Mouse (Mus musculus): ENCODE data around the gene Aifm1. TPM values are rescaled to one million over a fixed set of nuclear protein-coding genes. Genes with fewer than 3 reads are reported as not detected.

Aifm1 gene
- polyA plus RNA-seq, 1 experiment from 2014 or later = 45.9 TPM

GRCm38 (mm10) chrX:48454495-48454878 lies 58.9 kb downstream of the Aifm1 start:
- Histone ChIP-seq H3K4me3 (ENCODE audit: low read depth, low read length) (peak overlapping the region; percentile 56), H3K9ac (ENCODE audit: low read length) (peak overlapping the region; percentile 59), H3K27ac (replicated peaks) (peak overlapping the region; percentile 88), H3K4me2 (replicated peaks; ENCODE audit: low read depth) (peak overlapping the region; percentile 55), H3K4me1 (replicated peaks; ENCODE audit: control insufficient read depth, insufficient read depth) (no peaks in the 10 kb centered on the region), H3K9me3 (ENCODE audit: control insufficient read depth, low read length) (no peaks in the 10 kb centered on the region), H3K36me3 (ENCODE audit: control insufficient read depth, insufficient read depth, low read length) (no peaks in the 10 kb centered on the region), H3K27me3 (ENCODE audit: control insufficient read depth, insufficient read depth, low read length) (no peaks in the 10 kb centered on the region)
- ATAC-seq (ENCODE audit: low FRiP score, low TSS enrichment) (peak; percentile 53), DNase-seq (ENCODE audit: low spot score) (peak; percentile 27)
- WGBS = 19% methylated on average over 19 of the region's 21 CpGs
- no peak for TF ChIP-seq CTCF (IDR thresholded peaks at IDR 0.05; ENCODE audit: low read depth)
- no peak for TF ChIP-seq EP300 (optimal IDR thresholded peaks at IDR 0.05)

- Histone ChIP-seq H3K27ac (replicated peaks) (peak overlapping the region; percentile 88), H3K9ac (ENCODE audit: low read length) (peak overlapping the region; percentile 76), H3K4me1 (replicated peaks; ENCODE audit: control insufficient read depth, insufficient read depth) (no peaks in the 10 kb centered on the region), H3K4me2 (replicated peaks; ENCODE audit: low read depth) (peak overlapping the region; percentile 55), H3K36me3 (ENCODE audit: control insufficient read depth, insufficient read depth, low read length) (no peaks in the 10 kb centered on the region), H3K4me3 (ENCODE audit: low read depth, low read length) (peak overlapping the region; percentile 56), H3K9me3 (ENCODE audit: control insufficient read depth, low read length) (no peaks in the 10 kb centered on the region), H3K27me3 (ENCODE audit: control insufficient read depth, insufficient read depth, low read length) (no peaks in the 10 kb centered on the region)
- TF ChIP-seq EP300 (optimal IDR thresholded peaks at IDR 0.05) (no peak), CTCF (IDR thresholded peaks at IDR 0.05; ENCODE audit: low read depth) (peak; percentile 37)
- WGBS = 24% methylated on average over 20 of the region's 91 CpGs
- ATAC-seq (ENCODE audit: low FRiP score, low TSS enrichment) = peak; percentile 94
- DNase-seq (ENCODE audit: low spot score) = peak; percentile 88
Observed at GRCm38 (mm10) chrX:48453736-48454494, 59.4 kb downstream of the Aifm1 start.

- ATAC-seq (ENCODE audit: low FRiP score, low TSS enrichment) (peak; percentile 10), DNase-seq (ENCODE audit: low spot score) (peak; percentile 43)
- 11% methylated on average over 41 of the region's 71 CpGs for WGBS
- H3K4me3 ChIP-seq (ENCODE audit: low read depth, low read length) = peak overlapping the region; percentile 56
- no peaks in the 10 kb centered on the region for H3K4me1 ChIP-seq (replicated peaks; ENCODE audit: control insufficient read depth, insufficient read depth)
- H3K27ac ChIP-seq (replicated peaks) = peak overlapping the region; percentile 88
- no peak for TF ChIP-seq EP300 (optimal IDR thresholded peaks at IDR 0.05)
- no peak for TF ChIP-seq CTCF (IDR thresholded peaks at IDR 0.05; ENCODE audit: low read depth)
- peak overlapping the region; percentile 55 for H3K4me2 ChIP-seq (replicated peaks; ENCODE audit: low read depth)
- H3K36me3 ChIP-seq (ENCODE audit: control insufficient read depth, insufficient read depth, low read length) = no peaks in the 10 kb centered on the region
- no peaks in the 10 kb centered on the region for H3K27me3 ChIP-seq (ENCODE audit: control insufficient read depth, insufficient read depth, low read length)
- H3K9me3 ChIP-seq (ENCODE audit: control insufficient read depth, low read length) = no peaks in the 10 kb centered on the region
- H3K9ac ChIP-seq (ENCODE audit: low read length) = peak overlapping the region; percentile 76
Observed at GRCm38 (mm10) chrX:48452931-48453673, 60.3 kb downstream of the Aifm1 start.

DNA sequence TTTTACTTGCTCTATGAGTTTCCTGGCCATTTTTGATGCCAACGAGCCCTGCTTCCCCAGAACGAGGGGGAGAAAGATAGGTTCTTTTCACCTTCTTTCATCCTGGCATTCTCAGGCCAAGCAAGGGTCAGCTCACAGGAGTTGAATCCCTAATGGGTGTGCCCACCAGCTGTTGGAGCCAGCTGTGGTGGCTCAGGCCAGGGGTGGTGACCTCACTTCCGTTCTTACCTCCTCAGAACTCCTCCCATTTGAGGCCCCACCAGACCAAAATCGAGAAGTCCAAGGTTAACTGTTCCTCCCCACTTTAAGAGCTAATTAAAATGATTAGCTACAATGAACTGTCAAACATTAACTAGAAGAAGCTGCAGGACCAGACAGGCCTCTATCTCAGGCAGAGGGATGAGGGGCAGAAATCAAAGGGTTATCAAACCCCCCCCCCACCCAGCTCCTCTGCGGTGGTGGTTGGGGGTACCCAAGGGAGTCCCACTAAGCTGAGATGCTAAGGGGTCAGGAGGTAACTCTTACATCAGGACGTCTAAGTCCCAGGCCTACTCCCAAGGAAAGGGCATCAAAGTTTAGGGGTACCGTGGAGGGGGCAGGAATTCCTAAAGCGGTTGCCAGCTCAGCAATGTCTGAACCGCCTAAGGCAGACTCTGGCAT lies 61.0 kb downstream of the Aifm1 start:
- TF ChIP-seq CTCF (IDR thresholded peaks at IDR 0.05; ENCODE audit: low read depth) (no peak), EP300 (optimal IDR thresholded peaks at IDR 0.05) (no peak)
- Histone ChIP-seq H3K4me3 (ENCODE audit: low read depth, low read length) (peak overlapping the region; percentile 56), H3K27me3 (ENCODE audit: control insufficient read depth, insufficient read depth, low read length) (no peaks in the 10 kb centered on the region), H3K4me2 (replicated peaks; ENCODE audit: low read depth) (peak overlapping the region; percentile 55), H3K4me1 (replicated peaks; ENCODE audit: control insufficient read depth, insufficient read depth) (no peaks in the 10 kb centered on the region), H3K36me3 (ENCODE audit: control insufficient read depth, insufficient read depth, low read length) (no peaks in the 10 kb centered on the region), H3K27ac (replicated peaks) (peak overlapping the region; percentile 88), H3K9ac (ENCODE audit: low read length) (peak overlapping the region; percentile 76), H3K9me3 (ENCODE audit: control insufficient read depth, low read length) (no peaks in the 10 kb centered on the region)
- 22% methylated on average over 9 of the region's 9 CpGs for WGBS
- DNase-seq (ENCODE audit: low spot score) (peak; percentile 38), ATAC-seq (ENCODE audit: low FRiP score, low TSS enrichment) (no peak)

DNA sequence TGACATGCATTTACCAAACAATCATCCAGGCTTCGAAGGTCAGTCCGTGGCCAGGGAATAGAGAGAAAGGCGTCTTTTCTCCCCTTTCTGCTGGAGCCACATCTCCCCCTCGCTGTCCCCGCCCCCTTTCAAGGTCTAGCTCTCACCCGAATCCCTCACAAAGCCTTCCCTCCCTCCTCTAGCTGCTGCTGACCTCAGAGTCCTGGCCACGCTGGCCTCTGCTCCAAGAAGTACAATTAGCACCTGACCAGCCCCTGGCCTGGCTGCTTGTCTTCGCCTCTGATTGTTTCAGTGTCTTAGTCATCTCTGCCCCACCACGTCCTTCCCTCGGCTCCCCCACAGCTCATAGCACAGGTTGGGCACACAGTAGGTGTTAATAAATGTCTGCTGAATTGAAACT lies 63.7 kb downstream of the Aifm1 start:
- ATAC-seq (ENCODE audit: low FRiP score, low TSS enrichment) (no peak), DNase-seq (ENCODE audit: low spot score) (no peak)
- Histone ChIP-seq H3K4me3 (ENCODE audit: low read depth, low read length) (no peak overlapping the region), H3K36me3 (ENCODE audit: control insufficient read depth, insufficient read depth, low read length) (no peaks in the 10 kb centered on the region), H3K9me3 (ENCODE audit: control insufficient read depth, low read length) (no peaks in the 10 kb centered on the region), H3K27ac (replicated peaks) (no peak overlapping the region), H3K9ac (ENCODE audit: low read length) (no peak overlapping the region), H3K27me3 (ENCODE audit: control insufficient read depth, insufficient read depth, low read length) (no peaks in the 10 kb centered on the region), H3K4me2 (replicated peaks; ENCODE audit: low read depth) (no peak overlapping the region), H3K4me1 (replicated peaks; ENCODE audit: control insufficient read depth, insufficient read depth) (no peaks in the 10 kb centered on the region)
- 50% methylated on average over 10 of the region's 10 CpGs for WGBS
- TF ChIP-seq EP300 (optimal IDR thresholded peaks at IDR 0.05) (no peak), CTCF (IDR thresholded peaks at IDR 0.05; ENCODE audit: low read depth) (no peak)
